Mouse (Mus musculus) spleen, adult 2 months (tissue): ENCODE measurements around the gene Siae.

Experiments used
- CTCF ChIP-seq: fragments of 200-500 bp; IDR thresholded peaks from 2 replicates; pipeline ENCODE4 v1.5.1; 2011; ENCODE audit warnings: mild to moderate bottlenecking, inconsistent platforms; ENCODE audit not compliant: insufficient read depth, insufficient read length, insufficient replicate concordance; ENCODE audit errors: extremely low read depth
- POLR2A ChIP-seq: fragments of 200-500 bp; IDR thresholded peaks from 2 replicates; pipeline ENCODE4 v1.6.1; 2011; ENCODE audit warnings: low read depth, low read length, inconsistent platforms

- TF ChIP-seq CTCF (no peak), POLR2A (no peak)
These were observed 31.2 kb downstream of the Siae start for GRCm38 (mm10) chr9:37586718-37587117.
